Mouse (Mus musculus): ENCODE data around the gene Ndufb10.

DNA sequence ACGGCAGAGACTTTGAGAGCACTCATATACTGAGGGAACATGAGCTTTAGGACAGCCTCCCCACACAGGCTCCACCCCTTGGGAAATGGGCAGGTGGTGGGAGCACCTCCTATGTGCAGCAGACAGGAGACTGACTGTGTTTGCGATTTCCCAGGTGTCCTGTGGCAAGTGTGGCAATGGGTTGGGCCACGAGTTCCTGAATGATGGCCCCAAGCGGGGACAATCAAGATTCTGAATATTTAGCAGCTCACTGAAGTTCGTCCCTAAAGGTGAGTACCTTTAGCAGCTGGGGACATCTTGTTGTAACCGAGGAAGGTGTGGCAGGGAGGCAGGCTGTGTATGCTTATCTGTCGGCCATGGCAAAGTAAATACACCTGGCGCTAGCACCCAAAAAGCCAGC, 15.6 kb upstream of the Ndufb10 start:
- TF ChIP-seq CTCF (IDR thresholded peaks at IDR 0.05; ENCODE audit: extremely low read depth, insufficient read length, insufficient replicate concordance, low read depth, low read length) (no peak), POLR2A (IDR thresholded peaks at IDR 0.05; ENCODE audit: low read depth, low read length) (no peak)

Measured in small intestine, adult 2 months (tissue).